Mouse (Mus musculus): ENCODE data around the gene Eefsec.

Gene Eefsec

GRCm38 (mm10) chr6:88342965-88343364 lies 103.4 kb downstream of the Eefsec start:
- DNase-seq (ENCODE audit: low spot score in 2 of 2), result no peak

- no peak for DNase-seq (ENCODE audit: low spot score in 2 of 2)
These were observed 105.2 kb downstream of the Eefsec start for GRCm38 (mm10) chr6:88341182-88341581.

GRCm38 (mm10) chr6:88340761-88341160 lies 105.6 kb downstream of the Eefsec start:
- DNase-seq (ENCODE audit: low spot score in 2 of 2), result no peak

GRCm38 (mm10) chr6:88329336-88329735 lies 117.0 kb downstream of the Eefsec start:
- no peak for DNase-seq (ENCODE audit: low spot score in 2 of 2)

GRCm38 (mm10) chr6:88321879-88322278 lies 124.5 kb downstream of the Eefsec start:
- no peak for DNase-seq (ENCODE audit: low spot score in 2 of 2)

GRCm38 (mm10) chr6:88321253-88321652 lies 125.1 kb downstream of the Eefsec start:
- no peak for DNase-seq (ENCODE audit: low spot score in 2 of 2)

- DNase-seq (ENCODE audit: low spot score in 2 of 2), result no peak
These were observed 126.6 kb downstream of the Eefsec start for GRCm38 (mm10) chr6:88319735-88320134.

GRCm38 (mm10) chr6:88315295-88315694 lies 131.0 kb downstream of the Eefsec start:
- DNase-seq (ENCODE audit: low spot score in 2 of 2), result no peak

- no peak for DNase-seq (ENCODE audit: low spot score in 2 of 2)
These were observed 132.4 kb downstream of the Eefsec start for GRCm38 (mm10) chr6:88313937-88314336.

- DNase-seq (ENCODE audit: low spot score in 2 of 2), result no peak
These were observed 134.7 kb downstream of the Eefsec start for GRCm38 (mm10) chr6:88311593-88311992.

GRCm38 (mm10) chr6:88306100-88306746 lies 140.1 kb downstream of the Eefsec start:
- no peak for DNase-seq (ENCODE audit: low spot score in 2 of 2)

- no peak for DNase-seq (ENCODE audit: low spot score in 2 of 2)
These were observed 145.1 kb downstream of the Eefsec start for GRCm38 (mm10) chr6:88301234-88301633.

- no peak for DNase-seq (ENCODE audit: low spot score in 2 of 2)
These were observed 146.8 kb downstream of the Eefsec start for GRCm38 (mm10) chr6:88299491-88299890.

GRCm38 (mm10) chr6:88292274-88292909 lies 153.9 kb downstream of the Eefsec start:
- no peak for DNase-seq (ENCODE audit: low spot score in 2 of 2)

- peak in 1 of 2 experiments; percentile 35 for DNase-seq (ENCODE audit: low spot score in 2 of 2)
These were observed 156.1 kb downstream of the Eefsec start for GRCm38 (mm10) chr6:88290129-88290766.

- DNase-seq (ENCODE audit: low spot score in 2 of 2), result no peak
These were observed 168.2 kb downstream of the Eefsec start for GRCm38 (mm10) chr6:88278141-88278540.

GRCm38 (mm10) chr6:88277242-88277641 lies 169.1 kb downstream of the Eefsec start:
- no peak for DNase-seq (ENCODE audit: low spot score in 2 of 2)

- no peak for DNase-seq (ENCODE audit: low spot score in 2 of 2)
These were observed 170.1 kb downstream of the Eefsec start for GRCm38 (mm10) chr6:88276221-88276620.

- no peak for DNase-seq (ENCODE audit: low spot score in 2 of 2)
These were observed 171.7 kb downstream of the Eefsec start for GRCm38 (mm10) chr6:88274623-88275022.

GRCm38 (mm10) chr6:88267970-88268369 lies 178.4 kb downstream of the Eefsec start:
- DNase-seq (ENCODE audit: low spot score in 2 of 2), result no peak

GRCm38 (mm10) chr6:88267068-88267467 lies 179.3 kb downstream of the Eefsec start:
- no peak for DNase-seq (ENCODE audit: low spot score in 2 of 2)

GRCm38 (mm10) chr6:88266055-88266454 lies 180.3 kb downstream of the Eefsec start:
- DNase-seq (ENCODE audit: low spot score in 2 of 2), result no peak

- no peak for DNase-seq (ENCODE audit: low spot score in 2 of 2)
These were observed 181.0 kb downstream of the Eefsec start for GRCm38 (mm10) chr6:88265355-88265754.
